Mouse (Mus musculus) lung, embryonic 14.5 days (tissue): ENCODE measurements around the gene Nde1. TPM values are rescaled to one million over a fixed set of nuclear protein-coding genes. Genes with fewer than 3 reads are reported as not detected.

ENCODE experiments used
- ATAC-seq: fragments of 200-750 bp; cut with Nextera tagmentation; 2 replicates; pipeline ENCODE4 v1.8.0; 2017; ENCODE audit warnings: mild to moderate bottlenecking, moderate TSS enrichment, moderate library complexity; ENCODE audit not compliant: insufficient read depth
- DNase-seq: peaks from one replicate; pipeline ENCODE4 v3.0.0-alpha.2; 2015
- H3K27ac ChIP-seq: fragments of 300-500 bp; sonication (generic); 2 replicates; pipeline ENCODE4 v1.5.1; 2014; ENCODE audit warnings: low read depth, mild to moderate bottlenecking, moderate library complexity
- H3K27me3 ChIP-seq: fragments of 300-500 bp; sonication (generic); 2 replicates; pipeline ENCODE4 v1.6.1; 2014; ENCODE audit warnings: low read length, control low read depth; ENCODE audit not compliant: insufficient read depth
- H3K36me3 ChIP-seq: fragments of 300-500 bp; sonication (generic); 2 replicates; pipeline ENCODE4 v1.6.1; 2014; ENCODE audit warnings: control low read depth; ENCODE audit not compliant: insufficient read depth
- H3K4me1 ChIP-seq: fragments of 300-500 bp; sonication (generic); 2 replicates; pipeline ENCODE4 v1.6.1; 2014; ENCODE audit warnings: antibody characterized with exemption, control low read depth; ENCODE audit not compliant: insufficient read depth
- H3K4me2 ChIP-seq: fragments of 300-500 bp; sonication (generic); 2 replicates; pipeline ENCODE4 v1.6.1; 2014; ENCODE audit warnings: mild to moderate bottlenecking
- H3K4me3 ChIP-seq: fragments of 300-500 bp; sonication (generic); 2 replicates; pipeline ENCODE4 v1.5.1; 2014; ENCODE audit warnings: low read depth, low read length
- H3K9ac ChIP-seq: fragments of 300-500 bp; sonication (generic); 2 replicates; pipeline ENCODE4 v1.6.1; 2014
- H3K9me3 ChIP-seq: fragments of 300-500 bp; sonication (generic); 2 replicates; pipeline ENCODE4 v1.6.1; 2016; ENCODE audit warnings: low read depth, low read length, control low read depth
- CTCF ChIP-seq: IDR thresholded peaks from 2 replicates; pipeline ENCODE4 v1.5.1; 2016; ENCODE audit warnings: antibody characterized with exemption, low read depth
- WGBS: fragments of 180-500 bp; shearing (Covaris S2); extraction: QIAGEN DNeasy Blood & Tissue Kit; methylation state at CpG from one replicate; pipeline ENCODE4 v1.1.7; 2014; 5-methylcytosine and 5-hydroxymethylcytosine counted together
- polyA plus RNA-seq: library from polyadenylated mRNA; unstranded; fragments of >200 nt; fragmentation: Nextera tagmentation; extraction: Ambion mirVana; gene quantifications from 2 replicates; pipeline ENCODE4 v1.2.1, GENCODE M21; 2014

Nde1 gene
- polyA plus RNA-seq, 1 experiment from 2014 or later, result 157 TPM

GRCm38 (mm10) chr16:14160941-14161340 is 2.1 kb upstream of the Nde1 start:
- WGBS, result 68% methylated on average over 1 of the region's 1 CpGs
- Histone ChIP-seq H3K9ac (no peak overlapping the region), H3K27me3 (no peaks in the 10 kb centered on the region), H3K9me3 (no peaks in the 10 kb centered on the region), H3K36me3 (no peaks in the 10 kb centered on the region; the same call in 1 of the 2 replicates), H3K27ac (no peak overlapping the region), H3K4me3 (no peak overlapping the region), H3K4me2 (no peak overlapping the region), H3K4me1 (peaks cover 15% of the 10 kb centered on the region; the same call in 1 of the 2 replicates)
- TF ChIP-seq CTCF, result no peak
- ATAC-seq (no peak), DNase-seq (no peak)

- peak overlapping the region; percentile 80 for H3K4me2 ChIP-seq
- H3K27me3 ChIP-seq, result no peaks in the 10 kb centered on the region
- H3K36me3 ChIP-seq, result peaks cover 17% of the 10 kb centered on the region; the same call in 1 of the 2 replicates
- ATAC-seq, result no peak
- H3K4me3 ChIP-seq, result peak overlapping the region; percentile 75
- no peak for TF ChIP-seq CTCF
- no peak for DNase-seq
- peak overlapping the region; percentile 88 for H3K27ac ChIP-seq
- H3K4me1 ChIP-seq, result peaks cover 15% of the 10 kb centered on the region; the same call in 1 of the 2 replicates
- WGBS, result 1% methylated on average over 10 of the region's 10 CpGs
- H3K9me3 ChIP-seq, result no peaks in the 10 kb centered on the region
- H3K9ac ChIP-seq, result peak overlapping the region; percentile 83
Observed at GRCm38 (mm10) chr16:14163731-14164130, 656 bp downstream of the Nde1 start.

GRCm38 (mm10) chr16:14166490-14166889 is 3.4 kb downstream of the Nde1 start:
- no peak for TF ChIP-seq CTCF
- H3K9ac ChIP-seq, result no peak overlapping the region
- H3K27me3 ChIP-seq, result no peaks in the 10 kb centered on the region
- DNase-seq (no peak), ATAC-seq (no peak)
- H3K9me3 ChIP-seq, result no peaks in the 10 kb centered on the region
- peaks cover 43% of the 10 kb centered on the region for H3K36me3 ChIP-seq
- H3K4me3 ChIP-seq, result no peak overlapping the region
- H3K27ac ChIP-seq, result no peak overlapping the region
- 79% methylated on average over 4 of the region's 4 CpGs for WGBS
- H3K4me2 ChIP-seq, result no peak overlapping the region
- peaks cover 12% of the 10 kb centered on the region; the same call in 1 of the 2 replicates for H3K4me1 ChIP-seq

GRCm38 (mm10) chr16:14169706-14170105 is 6.6 kb downstream of the Nde1 start:
- no peaks in the 10 kb centered on the region for H3K9me3 ChIP-seq
- WGBS, result 100% methylated on average over 1 of the region's 1 CpGs
- H3K4me3 ChIP-seq, result no peak overlapping the region
- H3K4me1 ChIP-seq, result peaks cover 9% of the 10 kb centered on the region; the same call in 1 of the 2 replicates
- no peak overlapping the region for H3K27ac ChIP-seq
- H3K9ac ChIP-seq, result no peak overlapping the region
- ATAC-seq (no peak), DNase-seq (no peak)
- H3K36me3 ChIP-seq, result peaks cover 75% of the 10 kb centered on the region
- no peak overlapping the region for H3K4me2 ChIP-seq
- TF ChIP-seq CTCF, result no peak
- no peaks in the 10 kb centered on the region for H3K27me3 ChIP-seq

GRCm38 (mm10) chr16:14178041-14178440 is 15.0 kb downstream of the Nde1 start:
- H3K27ac ChIP-seq, result no peak overlapping the region

GRCm38 (mm10) chr16:14180163-14180733 is 17.2 kb downstream of the Nde1 start:
- H3K9me3 ChIP-seq, result no peaks in the 10 kb centered on the region
- no peaks in the 10 kb centered on the region for H3K4me1 ChIP-seq
- no peak for ATAC-seq
- WGBS, result 82% methylated on average over 6 of the region's 6 CpGs
- no peak for DNase-seq
- H3K4me2 ChIP-seq, result no peak overlapping the region
- no peak overlapping the region for H3K9ac ChIP-seq
- no peaks in the 10 kb centered on the region for H3K27me3 ChIP-seq
- TF ChIP-seq CTCF, result no peak
- peaks cover 100% of the 10 kb centered on the region for H3K36me3 ChIP-seq
- no peak overlapping the region for H3K27ac ChIP-seq
- no peak overlapping the region for H3K4me3 ChIP-seq

More at GRCm38 (mm10) chr16:14178041-14178440, 15.0 kb downstream of the Nde1 start:
- ATAC-seq (no peak), DNase-seq (no peak)
- H3K9ac ChIP-seq, result no peak overlapping the region
- H3K4me1 ChIP-seq, result no peaks in the 10 kb centered on the region
- WGBS, result 45% methylated on average over 3 of the region's 3 CpGs
- no peak overlapping the region for H3K4me2 ChIP-seq
- TF ChIP-seq CTCF, result no peak
- no peak overlapping the region for H3K4me3 ChIP-seq
- no peaks in the 10 kb centered on the region for H3K9me3 ChIP-seq
- peaks cover 100% of the 10 kb centered on the region for H3K36me3 ChIP-seq
- H3K27me3 ChIP-seq, result no peaks in the 10 kb centered on the region

- Histone ChIP-seq H3K27me3 (no peaks in the 10 kb centered on the region), H3K9ac (no peak overlapping the region), H3K27ac (no peak overlapping the region), H3K9me3 (no peaks in the 10 kb centered on the region), H3K4me3 (no peak overlapping the region), H3K4me2 (no peak overlapping the region), H3K36me3 (peaks cover 100% of the 10 kb centered on the region), H3K4me1 (no peaks in the 10 kb centered on the region)
- WGBS, result 83% methylated on average over 5 of the region's 5 CpGs
- no peak for ATAC-seq
- DNase-seq, result no peak
- TF ChIP-seq CTCF, result no peak
Observed at GRCm38 (mm10) chr16:14182360-14182759, 19.3 kb downstream of the Nde1 start.
